Mouse (Mus musculus) lung, postnatal 0 days (tissue): ENCODE results near the gene Chrm5. TPM values are rescaled to one million over a fixed set of nuclear protein-coding genes. Genes with fewer than 3 reads are reported as not detected.
"Not testable (repeated sequence)": the region's sequence is repeated elsewhere in the genome, so short reads cannot be mapped to it uniquely, and the experiment has no call there.

Source experiments
- ATAC-seq: fragments of 200-750 bp; cut with Nextera tagmentation; 2 replicates; pipeline ENCODE4 v1.8.0; 2017; ENCODE audit warnings: moderate library complexity
- DNase-seq: peaks from one replicate; pipeline ENCODE4 v3.0.0-alpha.2; 2016; ENCODE audit warnings: low spot score
- H3K27ac ChIP-seq: fragments of 300-500 bp; sonication (generic); 2 replicates; pipeline ENCODE4 v1.5.1; 2014; ENCODE audit warnings: antibody characterized with exemption, mild to moderate bottlenecking, low read length, mixed read lengths
- H3K27me3 ChIP-seq: fragments of 300-500 bp; sonication (generic); replicated peaks from 2 replicates; pipeline ENCODE4 v1.6.1; 2014; ENCODE audit warnings: low read length, mixed read lengths; ENCODE audit not compliant: insufficient read depth
- H3K36me3 ChIP-seq: fragments of 300-500 bp; sonication (generic); 2 replicates; pipeline ENCODE4 v1.6.1; 2014; ENCODE audit warnings: low read length, mixed read lengths; ENCODE audit not compliant: insufficient read depth
- H3K4me1 ChIP-seq: fragments of 300-500 bp; sonication (generic); 2 replicates; pipeline ENCODE4 v1.6.1; 2014; ENCODE audit warnings: antibody characterized with exemption, low read depth, low read length, mixed read lengths; ENCODE audit not compliant: insufficient read depth
- H3K4me2 ChIP-seq: fragments of 300-500 bp; sonication (generic); replicated peaks from 2 replicates; pipeline ENCODE4 v1.6.1; 2014; ENCODE audit warnings: low read depth, mild to moderate bottlenecking, low read length, moderate library complexity, mixed read lengths
- H3K4me3 ChIP-seq: fragments of 300-500 bp; sonication (generic); 2 replicates; pipeline ENCODE4 v1.5.1; 2014; ENCODE audit warnings: low read depth, low read length
- H3K9ac ChIP-seq: fragments of 300-500 bp; sonication (generic); replicated peaks from 2 replicates; pipeline ENCODE4 v1.6.1; 2014; ENCODE audit warnings: low read depth, mild to moderate bottlenecking
- H3K9me3 ChIP-seq: fragments of 300-500 bp; sonication (generic); 2 replicates; pipeline ENCODE4 v1.6.1; 2016; ENCODE audit warnings: low read length, mixed read lengths
- CTCF ChIP-seq: IDR thresholded peaks from 2 replicates; pipeline ENCODE4 v1.5.1; 2016; ENCODE audit warnings: antibody characterized with exemption, mild to moderate bottlenecking
- EP300 ChIP-seq: IDR thresholded peaks from 2 replicates; pipeline ENCODE4 v1.6.1; 2016; ENCODE audit warnings: antibody characterized with exemption, mild to moderate bottlenecking, control low read depth
- WGBS: fragments of 180-500 bp; shearing (Covaris S2); extraction: QIAGEN DNeasy Blood & Tissue Kit; methylation state at CpG from one replicate; pipeline ENCODE4 v1.1.7; 2014; 5-methylcytosine and 5-hydroxymethylcytosine counted together
- polyA plus RNA-seq: library from polyadenylated mRNA; unstranded; fragments of >200 nt; fragmentation: Nextera tagmentation; extraction: Ambion mirVana; gene quantifications from 2 replicates; pipeline ENCODE4 v1.2.1, GENCODE M21; 2015

Chrm5 gene
- polyA plus RNA-seq, 1 experiment from 2014 or later = not detected

GRCm38 (mm10) chr2:112470961-112471381, 9.6 kb downstream of the Chrm5 start:
- no peak overlapping the region for H3K27ac ChIP-seq
- no peak for ATAC-seq
- no peak overlapping the region for H3K9ac ChIP-seq
- H3K4me3 ChIP-seq = no peak overlapping the region
- peaks cover 9% of the 10 kb centered on the region; the same call in 1 of the 2 replicates for H3K36me3 ChIP-seq
- WGBS = 69% methylated on average over 5 of the region's 5 CpGs
- no peaks in the 10 kb centered on the region for H3K27me3 ChIP-seq
- 0 out of 2 replicates have a peak, but pooled peaks cover 1% of the 10 kb centered on the region for H3K4me1 ChIP-seq
- no peaks in the 10 kb centered on the region for H3K9me3 ChIP-seq
- no peak for TF ChIP-seq EP300
- TF ChIP-seq CTCF = no peak
- no peak overlapping the region for H3K4me2 ChIP-seq
- DNase-seq = no peak

GRCm38 (mm10) chr2:112469542-112469941, 11.0 kb downstream of the Chrm5 start:
- H3K4me1 ChIP-seq = no peaks in the 10 kb centered on the region
- DNase-seq (no peak), ATAC-seq (no peak)
- H3K27ac ChIP-seq = no peak overlapping the region
- no peak overlapping the region for H3K4me3 ChIP-seq
- no peak overlapping the region for H3K4me2 ChIP-seq
- no peaks in the 10 kb centered on the region for H3K9me3 ChIP-seq
- TF ChIP-seq EP300 (no peak), CTCF (no peak)
- H3K27me3 ChIP-seq = no peaks in the 10 kb centered on the region
- H3K36me3 ChIP-seq = peaks cover 12% of the 10 kb centered on the region; the same call in 1 of the 2 replicates
- H3K9ac ChIP-seq = no peak overlapping the region

GRCm38 (mm10) chr2:112460557-112460956, 20.0 kb downstream of the Chrm5 start:
- no peak for TF ChIP-seq EP300
- TF ChIP-seq CTCF = peak; percentile 27
- Histone ChIP-seq H3K36me3 (0 out of 2 replicates have a peak, but pooled peaks cover 10% of the 10 kb centered on the region), H3K9ac (no peak overlapping the region), H3K9me3 (no peaks in the 10 kb centered on the region), H3K4me3 (no peak overlapping the region), H3K27me3 (no peaks in the 10 kb centered on the region), H3K4me2 (no peak overlapping the region), H3K27ac (no peak overlapping the region), H3K4me1 (peaks cover 4% of the 10 kb centered on the region; the same call in 1 of the 2 replicates)
- ATAC-seq (no peak), DNase-seq (no peak)
- 89% methylated on average over 3 of the region's 3 CpGs for WGBS

- Histone ChIP-seq H3K4me3 (peak within 1 kb of the TSS; percentile 83), H3K4me1 (peaks cover 8% of the 10 kb centered on the region; the same call in 1 of the 2 replicates), H3K9ac (peak within 1 kb of the TSS; percentile 86), H3K36me3 (0 out of 2 replicates have a peak, but pooled peaks cover 1% of the 10 kb centered on the region), H3K27me3 (no peaks in the 10 kb centered on the region), H3K27ac (peak within 1 kb of the TSS; percentile 85), H3K9me3 (no peaks in the 10 kb centered on the region), H3K4me2 (peak within 1 kb of the TSS; percentile 64)
- ATAC-seq = peak; percentile 100
- DNase-seq = peak; percentile 97
- WGBS = under 1% methylated on average over 49 of the region's 49 CpGs
- TF ChIP-seq CTCF (no peak), EP300 (no peak)
Measured at GRCm38 (mm10) chr2:112454862-112455564, 25.6 kb downstream of the Chrm5 start, which contains the start of gene Emc7. Gene Emc7 (plus strand): TSS chr2:112454997.

GRCm38 (mm10) chr2:112454125-112454861, 26.3 kb downstream of the Chrm5 start:
- WGBS = 30% methylated on average over 17 of the region's 17 CpGs
- Histone ChIP-seq H3K27me3 (no peaks in the 10 kb centered on the region), H3K4me3 (peak overlapping the region; percentile 83), H3K9ac (peak overlapping the region; percentile 86), H3K9me3 (no peaks in the 10 kb centered on the region), H3K4me1 (peaks cover 8% of the 10 kb centered on the region; the same call in 1 of the 2 replicates), H3K36me3 (no peaks in the 10 kb centered on the region), H3K4me2 (peak overlapping the region; percentile 64), H3K27ac (peak overlapping the region; percentile 85)
- TF ChIP-seq CTCF = no peak
- no peak for TF ChIP-seq EP300
- ATAC-seq (peak; percentile 62), DNase-seq (no peak)

GRCm38 (mm10) chr2:112452513-112452912, 28.1 kb downstream of the Chrm5 start:
- not testable (repeated sequence) for H3K27ac ChIP-seq, H3K4me2 ChIP-seq, H3K9me3 ChIP-seq, H3K9ac ChIP-seq, H3K27me3 ChIP-seq, H3K4me1 ChIP-seq, H3K4me3 ChIP-seq, ATAC-seq, DNase-seq, H3K36me3 ChIP-seq
